Mouse (Mus musculus): ENCODE measurements around the gene Uap1l1. TPM values are rescaled to one million over a fixed set of nuclear protein-coding genes. Genes with fewer than 3 reads are reported as not detected.

Uap1l1 gene
- polyA plus RNA-seq, 1 experiment from 2014 or later: 7.2 TPM

GRCm38 (mm10) chr2:25396597-25396983 lies 31.1 kb upstream of the Uap1l1 start:
- Histone ChIP-seq H3K9me3 (no peaks in the 10 kb centered on the region), H3K4me3 (replicated peaks) (no peak overlapping the region), H3K4me1 (replicated peaks) (peaks cover 16% of the 10 kb centered on the region), H3K27me3 (peaks cover 92% of the 10 kb centered on the region), H3K36me3 (no peaks in the 10 kb centered on the region), H3K27ac (no peak overlapping the region), H3K4me2 (peak overlapping the region; percentile 59; the same call in 1 of the 2 replicates), H3K9ac (replicated peaks) (no peak overlapping the region)
- ATAC-seq (ENCODE audit: insufficient number of reproducible peaks, insufficient read depth, low FRiP score, low TSS enrichment, low read depth): no peak
- 33% methylated on average over 3 of the region's 3 CpGs for WGBS

- H3K9me3 ChIP-seq: no peaks in the 10 kb centered on the region
- H3K27ac ChIP-seq: no peak within 1 kb of the TSS
- no peak for ATAC-seq (ENCODE audit: insufficient number of reproducible peaks, insufficient read depth, low FRiP score, low TSS enrichment, low read depth)
- H3K4me3 ChIP-seq (replicated peaks): peak within 1 kb of the TSS; percentile 34
- peaks cover 88% of the 10 kb centered on the region for H3K27me3 ChIP-seq
- H3K4me1 ChIP-seq (replicated peaks): peaks cover 16% of the 10 kb centered on the region
- H3K36me3 ChIP-seq: no peaks in the 10 kb centered on the region
- H3K4me2 ChIP-seq: peak within 1 kb of the TSS; percentile 59
- WGBS: 2% methylated on average over 57 of the region's 57 CpGs
- H3K9ac ChIP-seq (replicated peaks): no peak within 1 kb of the TSS; the same call in 1 of the 2 replicates
These were observed 30.5 kb upstream of the Uap1l1 start, which contains the start of gene Entpd2 for GRCm38 (mm10) chr2:25395721-25396596. TSS of gene Entpd2 (plus strand) at chr2:25395874.

GRCm38 (mm10) chr2:25394281-25395221 lies 29.1 kb upstream of the Uap1l1 start:
- WGBS: 40% methylated on average over 3 of the region's 3 CpGs
- ATAC-seq (ENCODE audit: insufficient number of reproducible peaks, insufficient read depth, low FRiP score, low TSS enrichment, low read depth): no peak
- Histone ChIP-seq H3K9ac (replicated peaks) (no peak overlapping the region), H3K4me3 (replicated peaks) (no peak overlapping the region), H3K9me3 (no peaks in the 10 kb centered on the region), H3K36me3 (no peaks in the 10 kb centered on the region), H3K4me1 (replicated peaks) (peaks cover 12% of the 10 kb centered on the region), H3K27ac (no peak overlapping the region), H3K27me3 (peaks cover 74% of the 10 kb centered on the region), H3K4me2 (no peak overlapping the region)

- Histone ChIP-seq H3K9ac (replicated peaks) (no peak overlapping the region), H3K27ac (no peak overlapping the region), H3K27me3 (peaks cover 41% of the 10 kb centered on the region), H3K4me3 (replicated peaks) (no peak overlapping the region), H3K36me3 (no peaks in the 10 kb centered on the region), H3K9me3 (no peaks in the 10 kb centered on the region), H3K4me2 (no peak overlapping the region), H3K4me1 (replicated peaks) (peaks cover 12% of the 10 kb centered on the region)
- 71% methylated on average over 5 of the region's 5 CpGs for WGBS
- ATAC-seq (ENCODE audit: insufficient number of reproducible peaks, insufficient read depth, low FRiP score, low TSS enrichment, low read depth): no peak
These were observed 25.8 kb upstream of the Uap1l1 start for GRCm38 (mm10) chr2:25391266-25391665.

- ATAC-seq (ENCODE audit: insufficient number of reproducible peaks, insufficient read depth, low FRiP score, low TSS enrichment, low read depth): no peak
- H3K27me3 ChIP-seq: 0 out of 2 replicates have a peak, but pooled peaks cover 4% of the 10 kb centered on the region
These were observed 19.0 kb upstream of the Uap1l1 start for GRCm38 (mm10) chr2:25384492-25384891.

GRCm38 (mm10) chr2:25376589-25376988 lies 11.1 kb upstream of the Uap1l1 start:
- Histone ChIP-seq H3K36me3 (peaks cover 44% of the 10 kb centered on the region), H3K4me1 (replicated peaks) (peaks cover 27% of the 10 kb centered on the region), H3K4me3 (replicated peaks) (no peak overlapping the region), H3K9ac (replicated peaks) (no peak overlapping the region), H3K27me3 (no peaks in the 10 kb centered on the region), H3K27ac (no peak overlapping the region), H3K9me3 (no peaks in the 10 kb centered on the region), H3K4me2 (no peak overlapping the region)
- WGBS: 71% methylated on average over 4 of the region's 4 CpGs
- ATAC-seq (ENCODE audit: insufficient number of reproducible peaks, insufficient read depth, low FRiP score, low TSS enrichment, low read depth): no peak

More at GRCm38 (mm10) chr2:25384492-25384891, 19.0 kb upstream of the Uap1l1 start:
- Histone ChIP-seq H3K9me3 (no peaks in the 10 kb centered on the region), H3K4me2 (no peak overlapping the region), H3K4me3 (replicated peaks) (no peak overlapping the region), H3K9ac (replicated peaks) (no peak overlapping the region), H3K4me1 (replicated peaks) (no peaks in the 10 kb centered on the region), H3K27ac (no peak overlapping the region), H3K36me3 (no peaks in the 10 kb centered on the region)
- WGBS: 81% methylated on average over 5 of the region's 5 CpGs

GRCm38 (mm10) chr2:25373431-25373830 lies 7.9 kb upstream of the Uap1l1 start:
- H3K27ac ChIP-seq: no peak overlapping the region
- peak overlapping the region; percentile 95 for H3K4me2 ChIP-seq
- no peaks in the 10 kb centered on the region for H3K9me3 ChIP-seq
- 42% methylated on average over 2 of the region's 2 CpGs for WGBS
- peak overlapping the region; percentile 72 for H3K9ac ChIP-seq (replicated peaks)
- H3K27me3 ChIP-seq: peaks cover under 1% of the 10 kb centered on the region; the same call in 1 of the 2 replicates
- H3K36me3 ChIP-seq: peaks cover 40% of the 10 kb centered on the region
- ATAC-seq (ENCODE audit: insufficient number of reproducible peaks, insufficient read depth, low FRiP score, low TSS enrichment, low read depth): no peak
- peaks cover 28% of the 10 kb centered on the region for H3K4me1 ChIP-seq (replicated peaks)
- H3K4me3 ChIP-seq (replicated peaks): peak overlapping the region; percentile 76

GRCm38 (mm10) chr2:25372644-25373391 lies 7.3 kb upstream of the Uap1l1 start:
- H3K4me2 ChIP-seq: peak overlapping the region; percentile 95
- peaks cover 28% of the 10 kb centered on the region for H3K4me1 ChIP-seq (replicated peaks)
- no peaks in the 10 kb centered on the region for H3K9me3 ChIP-seq
- WGBS: 2% methylated on average over 42 of the region's 42 CpGs
- no peak for ATAC-seq (ENCODE audit: insufficient number of reproducible peaks, insufficient read depth, low FRiP score, low TSS enrichment, low read depth)
- H3K27ac ChIP-seq: peak overlapping the region; percentile 92; the same call in 1 of the 2 replicates
- peak overlapping the region; percentile 76 for H3K4me3 ChIP-seq (replicated peaks)
- peak overlapping the region; percentile 72 for H3K9ac ChIP-seq (replicated peaks)
- H3K36me3 ChIP-seq: peaks cover 34% of the 10 kb centered on the region
- peaks cover 6% of the 10 kb centered on the region; the same call in 1 of the 2 replicates for H3K27me3 ChIP-seq

- H3K4me2 ChIP-seq: peak within 1 kb of the TSS; percentile 95
- peaks cover 6% of the 10 kb centered on the region; the same call in 1 of the 2 replicates for H3K27me3 ChIP-seq
- H3K9me3 ChIP-seq: no peaks in the 10 kb centered on the region
- peak within 1 kb of the TSS; percentile 72 for H3K9ac ChIP-seq (replicated peaks)
- under 1% methylated on average over 65 of the region's 65 CpGs for WGBS
- peak; percentile 88 for ATAC-seq (ENCODE audit: insufficient number of reproducible peaks, insufficient read depth, low FRiP score, low TSS enrichment, low read depth)
- peak within 1 kb of the TSS; percentile 92 for H3K27ac ChIP-seq
- peaks cover 26% of the 10 kb centered on the region for H3K36me3 ChIP-seq
- peaks cover 28% of the 10 kb centered on the region for H3K4me1 ChIP-seq (replicated peaks)
- peak within 1 kb of the TSS; percentile 76 for H3K4me3 ChIP-seq (replicated peaks)
These were observed 6.5 kb upstream of the Uap1l1 start, which contains the start of gene Sapcd2 for GRCm38 (mm10) chr2:25371764-25372643. TSS of gene Sapcd2 (plus strand) at chr2:25372321.

- ATAC-seq (ENCODE audit: insufficient number of reproducible peaks, insufficient read depth, low FRiP score, low TSS enrichment, low read depth): no peak
- WGBS: 90% methylated on average over 3 of the region's 3 CpGs
- H3K27ac ChIP-seq: no peak overlapping the region
- no peak overlapping the region for H3K9ac ChIP-seq (replicated peaks)
- peaks cover 6% of the 10 kb centered on the region for H3K36me3 ChIP-seq
- H3K9me3 ChIP-seq: no peaks in the 10 kb centered on the region
- H3K4me1 ChIP-seq (replicated peaks): peaks cover 32% of the 10 kb centered on the region
- no peak overlapping the region for H3K4me2 ChIP-seq
- peaks cover 23% of the 10 kb centered on the region for H3K27me3 ChIP-seq
- no peak overlapping the region for H3K4me3 ChIP-seq (replicated peaks)
These were observed 4.5 kb upstream of the Uap1l1 start for GRCm38 (mm10) chr2:25369996-25370395.
